Comparison of ENCODE assay signal across 11 mouse cellular contexts in genomic region chr12:67219564-67219963, GRCm38 (mm10). TPM values are rescaled to one million over a fixed set of nuclear protein-coding genes. Genes with fewer than 3 reads are reported as not detected.
DNase-seq lines count a peak whose midpoint lies in the region; ATAC-seq lines count a peak whose summit lies in the region.
"Had no signal": no experiment of that assay in that cellular context is flagged by ENCODE, and none has a peak within 500 bp of the region (broad histone marks: within the 10 kb centered on the region; RNA-seq: fewer than 3 reads in every experiment).

No protein-coding gene starts in this region.

- H3K9ac ChIP-seq in forebrain, embryonic 16.5 days (replicated peaks; ENCODE audit: low read depth, low read length) = peak overlapping the region; percentile 37
- H3K9ac ChIP-seq in midbrain, embryonic 12.5 days (replicated peaks) = no peak overlapping the region; the same call in 1 of the 2 replicates
- H3K9ac ChIP-seq: liver, postnatal 0 days had no signal

- WGBS in forebrain, embryonic 16.5 days = 16% methylated on average over 5 of the region's 5 CpGs
- WGBS in midbrain, embryonic 12.5 days = 27% methylated on average over 5 of the region's 5 CpGs

- peaks cover 13% of the 10 kb centered on the region for H3K4me1 ChIP-seq in forebrain, embryonic 16.5 days (replicated peaks; ENCODE audit: control insufficient read depth, insufficient read depth, low read length)
- H3K4me1 ChIP-seq in midbrain, embryonic 12.5 days = peaks cover 18% of the 10 kb centered on the region

- peak overlapping the region; percentile 44 for H3K27ac ChIP-seq in forebrain, embryonic 16.5 days (ENCODE audit: low read length)
- no peak overlapping the region for H3K27ac ChIP-seq in midbrain, embryonic 12.5 days (replicated peaks)
- H3K27ac ChIP-seq: gastrocnemius, adult 2 months had no signal

- DNase-seq in ES-CJ7 (ENCODE audit: low read depth, low spot score) (peak; percentile 11), ZHBTc4 (ENCODE audit: low read depth, low spot score) (peak; percentile 5)
- no peak for DNase-seq in adrenal gland, postnatal 14 days
- DNase-seq in spleen, adult 18-20 months = no peak
- DNase-seq: gastrocnemius, adult 2 months; heart, postnatal 10 days; liver, postnatal 0 days had no signal

- ATAC-seq in forebrain, embryonic 16.5 days = no peak
- no peak for ATAC-seq in midbrain, embryonic 12.5 days (ENCODE audit: low FRiP score, low read depth)
- ATAC-seq in inflammation-experienced regulatory T-cells, adult 6 months = no peak
- ATAC-seq: liver, postnatal 0 days had no signal

- H3K9me3 ChIP-seq in forebrain, embryonic 16.5 days (ENCODE audit: control insufficient read depth, low read length) = no peaks in the 10 kb centered on the region
- no peaks in the 10 kb centered on the region for H3K9me3 ChIP-seq in midbrain, embryonic 12.5 days

- H3K4me3 ChIP-seq in forebrain, embryonic 16.5 days (replicated peaks; ENCODE audit: low read length) = peak overlapping the region; percentile 86
- H3K4me3 ChIP-seq in midbrain, embryonic 12.5 days = peak overlapping the region; percentile 74

- no peaks in the 10 kb centered on the region for H3K27me3 ChIP-seq in forebrain, embryonic 16.5 days (replicated peaks; ENCODE audit: control insufficient read depth, insufficient read depth, low read length)
- peaks cover 11% of the 10 kb centered on the region; the same call in 1 of the 2 replicates for H3K27me3 ChIP-seq in midbrain, embryonic 12.5 days

- no peaks in the 10 kb centered on the region for H3K36me3 ChIP-seq in forebrain, embryonic 16.5 days (ENCODE audit: control insufficient read depth, insufficient read depth)
- no peaks in the 10 kb centered on the region for H3K36me3 ChIP-seq in midbrain, embryonic 12.5 days

- peak overlapping the region; percentile 90 for H3K4me2 ChIP-seq in forebrain, embryonic 16.5 days (ENCODE audit: low read length)
- H3K4me2 ChIP-seq in midbrain, embryonic 12.5 days (replicated peaks) = peak overlapping the region; percentile 93

RNA-seq across cellular contexts. Expression of gene Mdga2, which starts 2.8 kb away (rescaled TPM):
- 30.3 and 35.3 TPM in 2 replicates for polyA plus RNA-seq in forebrain, embryonic 16.5 days (2015; fragmentation: Nextera tagmentation; extraction: Ambion mirVana)
- 8.4 and 11.2 TPM in 2 replicates for polyA plus RNA-seq in midbrain, embryonic 12.5 days (2016; fragmentation: Nextera tagmentation; extraction: Ambion mirVana)
- total RNA-seq in adrenal gland, postnatal 14 days (2021) = 2.6 and 2.7 TPM in 2 replicates
- polyA plus RNA-seq in inflammation-experienced regulatory T-cells, adult 6 months (2017; shearing (Covaris generic)) = under 1 TPM in 1 of 3 experiments, not detected in 2; 0.34 TPM
- total RNA-seq: common myeloid progenitor, adult 5-6 weeks had no signal
- polyA plus RNA-seq: liver, postnatal 0 days had no signal

Comparison
In these comparisons a context has a peak if more than half of its experiments do, and no peak if none do; other contexts are left out.
1. DNase-seq: peak in ES-CJ7 (single experiment) and ZHBTc4 (single experiment); none in adrenal gland, postnatal 14 days (single experiment) and spleen, adult 18-20 months (0 of 2).